Mouse (Mus musculus): ENCODE measurements around the gene Uggt1. TPM values are rescaled to one million over a fixed set of nuclear protein-coding genes. Genes with fewer than 3 reads are reported as not detected.
A peak's percentile ranks its signal among the peaks of the same experiment; 100 is the strongest.

The Uggt1 gene
- polyA plus RNA-seq, 1 experiment from 2014 or later: 74.2 TPM

GRCm38 (mm10) chr1:36261708-36262504 lies 17.4 kb upstream of the Uggt1 start:
- 80% methylated on average over 19 of the region's 19 CpGs for WGBS
- no peaks in the 10 kb centered on the region for H3K4me1 ChIP-seq (ENCODE audit: control insufficient read depth, insufficient read depth, low read length)
- H3K4me2 ChIP-seq (replicated peaks; ENCODE audit: low read depth, low read length): no peak overlapping the region
- no peak for ATAC-seq (ENCODE audit: insufficient number of reproducible peaks, insufficient read depth, low FRiP score, low read depth)
- H3K27ac ChIP-seq (ENCODE audit: low read length): no peak overlapping the region
- H3K4me3 ChIP-seq (ENCODE audit: low read depth, low read length): no peak overlapping the region
- no peak overlapping the region for H3K9ac ChIP-seq (replicated peaks; ENCODE audit: low read depth, low read length)
- no peaks in the 10 kb centered on the region for H3K27me3 ChIP-seq (ENCODE audit: control insufficient read depth, insufficient read depth, low read length)
- H3K9me3 ChIP-seq (ENCODE audit: control insufficient read depth, low read depth, low read length): peaks cover 3% of the 10 kb centered on the region; the same call in 1 of the 2 replicates
- H3K36me3 ChIP-seq (ENCODE audit: control insufficient read depth, insufficient read depth, low read length): no peaks in the 10 kb centered on the region

DNA sequence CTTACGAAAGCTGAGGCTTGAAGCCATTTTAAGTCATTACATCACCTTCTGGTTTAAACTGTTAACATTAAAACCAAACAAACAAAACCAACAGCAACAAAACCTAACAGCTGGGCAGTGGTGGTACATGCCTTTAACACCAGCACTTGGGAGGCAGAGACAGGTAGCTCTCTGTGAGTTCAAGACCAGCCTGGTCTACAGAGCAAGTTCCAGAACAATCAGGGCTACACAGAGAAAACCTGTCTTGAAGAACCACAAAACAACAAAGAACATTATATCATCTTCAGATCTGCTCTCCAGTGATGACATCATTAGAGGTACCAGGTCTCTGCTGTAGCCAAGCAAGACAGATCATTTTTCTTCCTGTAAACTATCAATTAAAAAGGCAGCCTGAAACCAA lies 15.9 kb upstream of the Uggt1 start:
- ATAC-seq (ENCODE audit: insufficient number of reproducible peaks, insufficient read depth, low FRiP score, low read depth): no peak
- 84% methylated on average over 1 of the region's 1 CpGs for WGBS

DNA sequence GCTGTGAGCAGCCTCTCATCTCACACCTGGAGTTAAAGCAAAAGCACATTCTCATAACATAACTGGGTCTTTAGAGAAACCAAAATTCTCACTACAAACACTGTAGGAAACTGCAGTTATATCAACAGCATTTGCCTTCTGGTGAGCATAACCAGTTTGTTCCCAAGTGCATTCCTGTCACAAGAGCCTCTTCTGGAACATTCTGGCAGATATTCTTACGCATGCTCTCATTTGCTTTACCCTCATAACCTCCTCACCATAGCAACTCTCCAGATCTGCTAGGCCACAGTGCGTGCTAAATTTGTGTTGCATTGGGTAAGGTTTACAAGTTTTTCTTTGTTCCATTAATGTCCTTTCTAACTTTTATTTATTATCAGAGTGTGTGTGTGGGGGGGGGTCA lies 14.8 kb upstream of the Uggt1 start:
- no peaks in the 10 kb centered on the region for H3K36me3 ChIP-seq (ENCODE audit: control insufficient read depth, insufficient read depth, low read length)
- no peak overlapping the region for H3K4me2 ChIP-seq (replicated peaks; ENCODE audit: low read depth, low read length)
- no peak overlapping the region for H3K9ac ChIP-seq (replicated peaks; ENCODE audit: low read depth, low read length)
- peaks cover 7% of the 10 kb centered on the region; the same call in 1 of the 2 replicates for H3K9me3 ChIP-seq (ENCODE audit: control insufficient read depth, low read depth, low read length)
- no peak overlapping the region for H3K4me3 ChIP-seq (ENCODE audit: low read depth, low read length)
- H3K27ac ChIP-seq (ENCODE audit: low read length): no peak overlapping the region
- WGBS: 89% methylated on average over 2 of the region's 2 CpGs
- no peaks in the 10 kb centered on the region; the same call in 1 of the 2 replicates for H3K27me3 ChIP-seq (ENCODE audit: control insufficient read depth, insufficient read depth, low read length)
- no peaks in the 10 kb centered on the region for H3K4me1 ChIP-seq (ENCODE audit: control insufficient read depth, insufficient read depth, low read length)
- ATAC-seq (ENCODE audit: insufficient number of reproducible peaks, insufficient read depth, low FRiP score, low read depth): no peak

More for the DNA sequence above, 15.9 kb upstream of the Uggt1 start:
- Histone ChIP-seq H3K27me3 (ENCODE audit: control insufficient read depth, insufficient read depth, low read length) (no peaks in the 10 kb centered on the region; the same call in 1 of the 2 replicates), H3K9me3 (ENCODE audit: control insufficient read depth, low read depth, low read length) (peaks cover 7% of the 10 kb centered on the region; the same call in 1 of the 2 replicates), H3K4me2 (replicated peaks; ENCODE audit: low read depth, low read length) (no peak overlapping the region), H3K36me3 (ENCODE audit: control insufficient read depth, insufficient read depth, low read length) (no peaks in the 10 kb centered on the region), H3K4me1 (ENCODE audit: control insufficient read depth, insufficient read depth, low read length) (no peaks in the 10 kb centered on the region), H3K4me3 (ENCODE audit: low read depth, low read length) (no peak overlapping the region), H3K27ac (ENCODE audit: low read length) (no peak overlapping the region), H3K9ac (replicated peaks; ENCODE audit: low read depth, low read length) (no peak overlapping the region)

DNA sequence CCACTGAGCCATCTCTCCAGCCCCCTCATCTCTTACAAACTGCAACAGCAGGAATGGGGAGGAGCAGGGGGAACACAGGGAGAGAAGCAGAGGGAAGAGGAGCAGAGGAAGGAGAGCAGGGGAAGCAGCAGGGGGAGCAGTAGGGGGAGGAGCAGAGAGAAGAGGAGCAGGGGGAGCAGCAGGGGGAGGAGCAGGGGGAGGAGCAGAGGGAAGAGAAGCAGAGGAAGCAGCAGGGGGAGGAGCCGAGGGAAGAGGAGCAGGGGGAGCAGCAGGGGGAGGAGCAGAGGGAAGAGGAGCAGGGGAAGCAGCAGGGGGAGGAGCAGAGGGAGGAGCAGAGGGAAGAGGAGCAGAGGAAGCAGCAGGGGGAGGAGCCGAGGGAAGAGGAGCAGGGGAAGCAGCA lies 14.1 kb upstream of the Uggt1 start:
- H3K9me3 ChIP-seq (ENCODE audit: control insufficient read depth, low read depth, low read length): peaks cover 7% of the 10 kb centered on the region; the same call in 1 of the 2 replicates
- no peak overlapping the region for H3K9ac ChIP-seq (replicated peaks; ENCODE audit: low read depth, low read length)
- no peaks in the 10 kb centered on the region; the same call in 1 of the 2 replicates for H3K27me3 ChIP-seq (ENCODE audit: control insufficient read depth, insufficient read depth, low read length)
- H3K4me1 ChIP-seq (ENCODE audit: control insufficient read depth, insufficient read depth, low read length): no peaks in the 10 kb centered on the region
- no peak for ATAC-seq (ENCODE audit: insufficient number of reproducible peaks, insufficient read depth, low FRiP score, low read depth)
- no peak overlapping the region for H3K4me2 ChIP-seq (replicated peaks; ENCODE audit: low read depth, low read length)
- H3K4me3 ChIP-seq (ENCODE audit: low read depth, low read length): no peak overlapping the region
- 63% methylated on average over 2 of the region's 2 CpGs for WGBS
- H3K36me3 ChIP-seq (ENCODE audit: control insufficient read depth, insufficient read depth, low read length): no peaks in the 10 kb centered on the region
- no peak overlapping the region for H3K27ac ChIP-seq (ENCODE audit: low read length)

- Histone ChIP-seq H3K9ac (replicated peaks; ENCODE audit: low read depth, low read length) (no peak overlapping the region), H3K36me3 (ENCODE audit: control insufficient read depth, insufficient read depth, low read length) (no peaks in the 10 kb centered on the region), H3K27me3 (ENCODE audit: control insufficient read depth, insufficient read depth, low read length) (no peaks in the 10 kb centered on the region; the same call in 1 of the 2 replicates), H3K4me3 (ENCODE audit: low read depth, low read length) (no peak overlapping the region), H3K4me2 (replicated peaks; ENCODE audit: low read depth, low read length) (no peak overlapping the region), H3K27ac (ENCODE audit: low read length) (no peak overlapping the region), H3K9me3 (ENCODE audit: control insufficient read depth, low read depth, low read length) (peaks cover 7% of the 10 kb centered on the region; the same call in 1 of the 2 replicates), H3K4me1 (ENCODE audit: control insufficient read depth, insufficient read depth, low read length) (no peaks in the 10 kb centered on the region)
- 90% methylated on average over 8 of the region's 8 CpGs for WGBS
- no peak for ATAC-seq (ENCODE audit: insufficient number of reproducible peaks, insufficient read depth, low FRiP score, low read depth)
These were observed 12.8 kb upstream of the Uggt1 start for GRCm38 (mm10) chr1:36257276-36257675.

- H3K4me3 ChIP-seq (ENCODE audit: low read depth, low read length): no peak overlapping the region
- no peaks in the 10 kb centered on the region for H3K36me3 ChIP-seq (ENCODE audit: control insufficient read depth, insufficient read depth, low read length)
- 23% methylated on average over 20 of the region's 20 CpGs for WGBS
- no peaks in the 10 kb centered on the region for H3K4me1 ChIP-seq (ENCODE audit: control insufficient read depth, insufficient read depth, low read length)
- no peak overlapping the region for H3K27ac ChIP-seq (ENCODE audit: low read length)
- no peaks in the 10 kb centered on the region; the same call in 1 of the 2 replicates for H3K27me3 ChIP-seq (ENCODE audit: control insufficient read depth, insufficient read depth, low read length)
- peaks cover 7% of the 10 kb centered on the region; the same call in 1 of the 2 replicates for H3K9me3 ChIP-seq (ENCODE audit: control insufficient read depth, low read depth, low read length)
- ATAC-seq (ENCODE audit: insufficient number of reproducible peaks, insufficient read depth, low FRiP score, low read depth): no peak
- H3K9ac ChIP-seq (replicated peaks; ENCODE audit: low read depth, low read length): no peak overlapping the region
- no peak overlapping the region for H3K4me2 ChIP-seq (replicated peaks; ENCODE audit: low read depth, low read length)
These were observed 11.5 kb upstream of the Uggt1 start for GRCm38 (mm10) chr1:36255871-36256640.

- H3K27ac ChIP-seq (ENCODE audit: low read length): no peak overlapping the region; the same call in 1 of the 2 replicates
- 16% methylated on average over 25 of the region's 25 CpGs for WGBS
- ATAC-seq (ENCODE audit: insufficient number of reproducible peaks, insufficient read depth, low FRiP score, low read depth): no peak
These were observed 10.3 kb upstream of the Uggt1 start for GRCm38 (mm10) chr1:36254635-36255360.

DNA sequence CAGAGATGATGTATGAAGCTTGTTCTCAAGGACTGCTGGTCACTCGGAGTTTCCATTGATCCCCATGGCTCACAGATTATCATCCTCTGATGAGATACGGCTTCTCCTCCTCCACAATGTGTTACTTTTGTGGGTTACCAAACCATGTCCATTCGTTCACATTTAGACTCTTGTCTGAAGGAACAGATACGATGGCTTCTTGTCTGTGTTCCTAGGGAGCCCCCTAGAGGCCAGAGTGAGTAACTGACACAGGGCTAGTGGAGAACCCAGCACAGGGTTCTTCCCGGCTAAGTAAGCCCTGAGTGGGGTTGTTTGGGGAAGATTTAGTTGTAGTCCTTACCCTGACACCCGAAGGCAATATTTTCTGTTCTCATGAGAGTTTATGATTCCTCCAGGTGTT lies 8.3 kb upstream of the Uggt1 start:
- no peaks in the 10 kb centered on the region for H3K36me3 ChIP-seq (ENCODE audit: control insufficient read depth, insufficient read depth, low read length)
- WGBS: 10% methylated on average over 6 of the region's 6 CpGs
- no peak overlapping the region for H3K9ac ChIP-seq (replicated peaks; ENCODE audit: low read depth, low read length)
- no peak overlapping the region for H3K27ac ChIP-seq (ENCODE audit: low read length)
- H3K4me3 ChIP-seq (ENCODE audit: low read depth, low read length): no peak overlapping the region
- peaks cover 4% of the 10 kb centered on the region; the same call in 1 of the 2 replicates for H3K9me3 ChIP-seq (ENCODE audit: control insufficient read depth, low read depth, low read length)
- no peak overlapping the region for H3K4me2 ChIP-seq (replicated peaks; ENCODE audit: low read depth, low read length)
- H3K4me1 ChIP-seq (ENCODE audit: control insufficient read depth, insufficient read depth, low read length): no peaks in the 10 kb centered on the region
- no peaks in the 10 kb centered on the region; the same call in 1 of the 2 replicates for H3K27me3 ChIP-seq (ENCODE audit: control insufficient read depth, insufficient read depth, low read length)
- ATAC-seq (ENCODE audit: insufficient number of reproducible peaks, insufficient read depth, low FRiP score, low read depth): peak; percentile 51; the same call in 1 of the 2 replicates

More at GRCm38 (mm10) chr1:36254635-36255360, 10.3 kb upstream of the Uggt1 start:
- H3K4me1 ChIP-seq (ENCODE audit: control insufficient read depth, insufficient read depth, low read length): no peaks in the 10 kb centered on the region
- no peak overlapping the region for H3K4me3 ChIP-seq (ENCODE audit: low read depth, low read length)
- 0 out of 2 replicates have a peak overlapping the region, but pooled peaks have one; percentile 2 for H3K4me2 ChIP-seq (replicated peaks; ENCODE audit: low read depth, low read length)
- no peaks in the 10 kb centered on the region for H3K36me3 ChIP-seq (ENCODE audit: control insufficient read depth, insufficient read depth, low read length)
- H3K27me3 ChIP-seq (ENCODE audit: control insufficient read depth, insufficient read depth, low read length): no peaks in the 10 kb centered on the region; the same call in 1 of the 2 replicates
- H3K9me3 ChIP-seq (ENCODE audit: control insufficient read depth, low read depth, low read length): peaks cover 7% of the 10 kb centered on the region; the same call in 1 of the 2 replicates
- no peak overlapping the region for H3K9ac ChIP-seq (replicated peaks; ENCODE audit: low read depth, low read length)
